Mouse (Mus musculus) forelimb bud, embryonic 11.5 days (tissue): Measurements from ENCODE around the gene Katnbl1.

Experiments
- DNase-seq: peaks from one replicate; pipeline ENCODE4 v3.0.0-alpha.2; 2012; ENCODE audit warnings: low read depth, low spot score

Gene Katnbl1

GRCm38 (mm10) chr2:112378973-112379898 lies at the start of gene Katnbl1:
Katnbl1 (plus strand) TSS chr2:112379211.
- peak; percentile 91 for DNase-seq

DNA sequence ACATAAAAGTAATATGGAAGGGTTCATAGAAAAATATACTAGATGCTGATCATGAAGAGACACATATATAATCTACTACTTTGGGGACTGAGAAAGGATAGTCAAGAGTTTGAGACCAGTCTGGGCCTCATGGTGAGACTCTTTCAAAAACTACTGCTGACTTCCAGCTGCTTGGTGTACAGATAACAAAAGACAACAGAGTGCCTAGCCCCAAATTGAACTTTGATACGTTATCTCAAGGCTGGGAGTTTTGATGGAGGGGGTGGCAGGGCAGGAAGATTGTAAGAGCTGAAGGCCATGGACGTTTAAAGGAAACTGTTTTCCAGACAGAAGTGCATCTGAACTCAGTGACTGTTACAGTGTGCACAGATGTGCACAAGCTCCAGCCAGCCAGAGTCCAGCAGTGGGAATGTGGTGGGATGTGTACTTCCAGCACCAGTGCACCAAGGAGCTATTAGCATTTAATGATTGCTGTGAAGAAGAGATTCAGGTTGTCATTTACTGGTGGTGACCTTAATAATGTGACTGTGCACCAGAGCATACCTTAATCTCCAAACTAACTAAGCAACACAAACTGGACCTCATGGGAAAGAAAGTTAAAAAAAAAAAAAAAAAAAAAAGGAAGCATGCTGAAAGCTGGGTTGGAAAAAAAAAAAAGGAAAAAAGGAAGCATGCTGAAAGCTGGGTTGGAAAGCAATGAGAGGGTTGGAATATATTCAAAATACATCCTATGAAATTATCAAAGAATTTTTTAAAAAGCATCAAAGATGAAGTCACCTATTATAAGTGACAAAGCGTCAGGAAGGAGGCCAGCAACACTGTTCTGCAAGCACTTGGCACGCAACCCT lies 46.7 kb upstream of the Katnbl1 start:
- no peak for DNase-seq

GRCm38 (mm10) chr2:112337211-112337610 lies 41.8 kb upstream of the Katnbl1 start:
- no peak for DNase-seq

GRCm38 (mm10) chr2:112339736-112340135 lies 39.3 kb upstream of the Katnbl1 start:
- no peak for DNase-seq

DNA sequence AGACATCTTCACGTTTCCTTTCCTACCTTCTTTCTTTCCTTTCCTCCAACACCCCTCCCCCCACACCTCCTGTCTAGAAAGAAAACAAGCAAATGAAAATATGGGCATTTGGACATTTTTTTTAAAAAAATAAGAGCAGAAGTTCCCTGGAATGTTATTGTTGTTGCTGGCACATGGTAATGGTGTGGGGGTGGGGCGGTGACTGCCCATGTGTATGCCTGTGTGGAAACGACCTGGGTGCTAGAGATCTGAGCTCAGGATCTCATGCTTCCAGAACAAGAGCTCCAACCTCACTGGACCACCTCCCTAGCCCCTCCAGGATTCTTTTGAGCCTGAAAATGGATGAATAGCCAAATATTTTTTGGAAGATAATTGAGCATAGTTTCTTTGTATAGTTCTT lies 37.9 kb upstream of the Katnbl1 start:
- DNase-seq = no peak

DNA sequence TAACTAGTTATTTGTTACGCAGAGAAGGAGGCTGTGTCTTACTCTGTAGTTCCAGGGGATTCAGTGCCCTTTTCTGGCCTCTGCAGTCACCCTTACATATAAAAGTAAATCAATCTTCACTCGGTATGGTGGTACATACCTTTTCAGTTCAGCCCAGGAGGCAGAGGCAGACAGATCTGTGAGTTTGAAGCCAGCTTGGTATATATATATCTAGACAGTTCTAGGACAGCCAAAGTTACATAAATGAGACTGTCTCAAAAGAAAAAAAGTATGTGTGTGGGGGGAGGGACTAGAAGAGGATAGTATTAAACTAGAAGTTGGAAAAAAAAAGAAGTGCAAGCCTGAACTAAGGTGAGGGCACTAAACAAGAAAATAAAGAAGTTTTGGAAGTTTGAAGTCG lies 30.8 kb upstream of the Katnbl1 start:
- no peak for DNase-seq

DNA sequence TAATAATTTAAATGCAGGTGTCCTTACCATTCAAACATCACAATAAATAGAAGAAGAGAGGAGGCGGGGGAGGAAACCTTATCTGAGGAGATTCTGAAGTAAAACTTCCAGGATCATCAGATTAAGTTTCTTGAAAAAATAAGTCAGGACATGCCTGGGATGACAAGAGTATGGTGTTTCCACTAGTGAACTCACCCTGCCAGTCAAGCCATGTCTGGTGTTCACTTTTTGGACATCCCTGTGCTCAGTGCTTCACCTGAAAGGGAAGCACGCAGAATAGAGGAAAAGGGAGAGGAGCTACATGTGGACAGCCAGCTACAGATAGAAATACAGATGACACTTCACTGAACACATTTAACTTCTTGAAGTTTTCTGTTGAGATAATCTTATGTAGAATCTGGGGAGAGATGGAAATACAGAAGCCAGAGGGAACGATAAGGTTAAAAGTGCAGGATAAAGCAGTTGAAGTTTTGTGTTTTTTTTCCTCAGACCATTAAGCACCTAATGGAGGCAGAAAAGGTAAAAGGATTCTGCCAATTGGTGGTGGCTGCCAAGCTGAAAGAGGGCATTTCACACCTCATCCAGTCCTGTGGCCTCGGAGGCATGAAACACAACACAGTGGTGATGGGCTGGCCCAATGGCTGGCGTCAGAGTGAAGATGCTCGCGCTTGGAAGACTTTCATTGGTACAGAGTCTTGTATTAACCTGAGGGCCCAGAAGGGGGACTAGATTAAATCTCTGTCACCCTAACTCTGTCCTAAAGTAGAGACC lies 25.1 kb upstream of the Katnbl1 start:
- no peak for DNase-seq

DNA sequence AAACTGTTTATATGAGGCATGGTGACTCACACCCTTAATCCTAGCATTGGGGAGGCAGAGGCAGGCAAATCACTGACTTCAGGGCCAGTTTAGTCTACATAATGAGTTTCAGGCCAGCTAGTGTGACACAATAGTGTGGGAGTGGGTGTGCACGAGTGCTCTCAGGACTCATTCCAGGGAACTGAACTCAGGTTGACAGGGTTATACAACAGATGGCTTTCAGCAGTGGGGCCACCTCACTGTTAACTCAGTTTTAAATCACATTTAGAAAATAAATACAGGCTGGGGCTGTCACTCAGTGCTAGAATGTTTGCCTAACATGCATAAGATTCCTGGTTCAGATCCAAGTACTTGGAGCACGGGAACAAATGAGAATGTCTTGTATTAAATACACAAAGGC lies 19.4 kb upstream of the Katnbl1 start:
- DNase-seq = no peak

GRCm38 (mm10) chr2:112360012-112360780 lies 18.8 kb upstream of the Katnbl1 start:
- DNase-seq = no peak

GRCm38 (mm10) chr2:112360781-112361169 lies 18.2 kb upstream of the Katnbl1 start:
- DNase-seq = no peak

DNA sequence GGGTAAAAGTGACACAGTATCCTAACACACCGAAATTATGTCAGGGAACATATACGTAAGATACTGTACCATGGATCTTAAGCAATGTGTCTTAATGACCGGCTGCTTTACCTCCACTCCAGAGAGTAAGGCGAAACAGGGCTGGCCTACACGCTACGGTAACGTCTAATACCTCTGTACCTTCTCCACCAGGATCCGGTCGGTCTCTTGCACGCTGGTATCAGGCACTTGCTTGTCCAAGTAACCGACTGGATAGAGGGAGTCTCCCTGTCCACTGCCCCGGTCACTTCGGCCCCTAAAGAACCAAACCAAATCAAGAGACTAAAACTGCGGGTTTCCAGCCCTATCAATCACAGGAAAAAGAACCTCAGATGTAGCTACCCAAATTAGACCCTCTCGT lies 11.8 kb upstream of the Katnbl1 start:
- DNase-seq = no peak

- peak; percentile 94 for DNase-seq
Observed at GRCm38 (mm10) chr2:112367726-112368673, 11.0 kb upstream of the Katnbl1 start, which contains the start of gene Emc4. Emc4 (minus strand) TSS chr2:112368027.

- no peak for DNase-seq
Observed at GRCm38 (mm10) chr2:112369941-112370340, 9.1 kb upstream of the Katnbl1 start.

GRCm38 (mm10) chr2:112373141-112373540 lies 5.9 kb upstream of the Katnbl1 start:
- DNase-seq = no peak

GRCm38 (mm10) chr2:112374610-112375009 lies 4.4 kb upstream of the Katnbl1 start:
- DNase-seq = no peak

- DNase-seq = no peak
Observed at GRCm38 (mm10) chr2:112380131-112380530, 1.1 kb downstream of the Katnbl1 start.

DNA sequence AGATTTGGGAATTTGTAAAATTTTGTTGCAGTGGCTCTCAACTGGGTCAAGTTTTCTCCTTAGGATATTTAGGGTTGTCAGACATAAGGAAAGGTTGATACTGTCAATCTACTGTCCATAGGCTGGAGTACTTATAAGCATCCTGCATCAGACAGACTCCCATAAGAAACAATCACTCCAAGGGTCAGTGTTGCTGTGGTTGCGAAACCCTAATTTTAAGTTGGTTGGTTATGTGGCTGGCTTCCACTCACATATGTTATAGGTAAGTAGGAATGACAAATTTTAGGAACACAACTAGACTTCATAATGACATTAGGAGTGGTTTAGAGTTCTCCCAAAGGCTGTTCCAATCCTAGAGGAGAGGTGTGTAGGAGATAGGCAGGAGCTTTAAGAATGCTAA lies 2.2 kb downstream of the Katnbl1 start:
- DNase-seq = no peak

- no peak for DNase-seq
Observed at GRCm38 (mm10) chr2:112390843-112391242, 11.8 kb downstream of the Katnbl1 start.

GRCm38 (mm10) chr2:112391346-112392000 lies 12.5 kb downstream of the Katnbl1 start:
- DNase-seq = no peak
